Mouse (Mus musculus) gastrocnemius, adult 8-10 months (tissue): ENCODE measurements at regions not wholly inside any gene's neighbourhood (a gene's known extent, or its start where the extent isn't known, plus 50 kb on each side); places are given as distances from the start of the nearest gene placed in this dataset.

Experiments
- DNase-seq, 2 experiments: peaks; one replicate each; pipeline ENCODE4 v3.0.0; 2022; ENCODE audit warnings: low spot score in 2 of 2

DNA sequence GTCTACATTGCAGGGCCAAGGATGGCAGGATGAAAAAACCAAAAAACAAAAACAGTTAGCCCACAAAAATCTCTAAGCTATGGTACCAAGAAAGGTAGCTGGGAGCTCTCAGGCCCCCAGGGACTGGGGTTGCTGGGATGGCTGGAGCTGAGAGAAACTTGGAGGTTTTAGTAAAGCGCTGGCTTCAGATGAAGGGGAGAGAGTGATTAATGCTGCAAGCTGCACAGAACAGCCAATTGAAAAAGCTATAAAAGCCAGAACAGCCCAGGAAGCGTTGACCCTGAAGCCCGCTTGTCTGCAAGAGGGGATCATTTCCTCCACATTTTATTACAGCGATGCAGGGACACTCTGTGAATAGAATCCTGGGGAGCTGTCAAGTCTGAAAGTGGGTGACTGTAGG, 157.0 kb downstream of the 4930564D02Rik start:
- DNase-seq, result no peak

DNA sequence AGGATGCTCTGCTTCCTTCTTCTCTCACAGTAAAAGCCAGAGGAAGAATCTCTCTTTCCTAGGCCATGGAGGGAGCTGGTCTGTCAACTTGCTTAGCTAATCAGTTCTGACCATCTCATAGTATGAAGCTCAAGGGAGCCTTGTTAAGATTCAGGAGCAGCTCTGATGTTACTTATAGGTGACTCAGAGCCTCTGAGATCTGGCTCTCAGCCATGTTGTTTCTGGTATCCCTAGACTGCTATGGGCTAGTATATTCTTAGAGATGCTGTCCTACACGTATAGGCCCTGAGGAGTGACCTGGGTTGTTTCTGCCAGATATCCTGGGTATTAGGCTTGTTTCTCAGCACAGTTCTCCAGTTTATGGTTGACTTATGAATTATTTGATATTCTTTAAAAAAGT, 160.9 kb downstream of the 4930564D02Rik start:
- DNase-seq, result no peak

DNA sequence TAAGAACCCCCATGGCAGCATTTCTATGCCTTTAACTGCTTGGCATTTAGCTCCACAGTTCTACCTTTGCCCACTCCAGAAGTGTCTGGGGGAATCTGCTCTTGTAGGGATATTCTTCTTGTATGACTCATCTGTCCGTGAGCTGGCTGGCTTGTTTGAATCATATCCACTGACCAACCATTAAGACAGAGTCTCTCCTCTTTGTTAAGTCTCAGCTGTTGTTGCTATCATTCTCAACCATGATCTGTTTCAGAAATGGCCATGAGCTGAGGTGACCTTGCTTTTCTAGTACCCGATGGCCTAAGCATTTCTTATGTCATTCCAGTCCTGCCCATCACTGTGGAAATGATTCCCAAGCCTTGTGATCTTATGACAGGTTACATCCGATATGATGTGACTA, 161.8 kb downstream of the 4930564D02Rik start:
- no peak for DNase-seq

DNA sequence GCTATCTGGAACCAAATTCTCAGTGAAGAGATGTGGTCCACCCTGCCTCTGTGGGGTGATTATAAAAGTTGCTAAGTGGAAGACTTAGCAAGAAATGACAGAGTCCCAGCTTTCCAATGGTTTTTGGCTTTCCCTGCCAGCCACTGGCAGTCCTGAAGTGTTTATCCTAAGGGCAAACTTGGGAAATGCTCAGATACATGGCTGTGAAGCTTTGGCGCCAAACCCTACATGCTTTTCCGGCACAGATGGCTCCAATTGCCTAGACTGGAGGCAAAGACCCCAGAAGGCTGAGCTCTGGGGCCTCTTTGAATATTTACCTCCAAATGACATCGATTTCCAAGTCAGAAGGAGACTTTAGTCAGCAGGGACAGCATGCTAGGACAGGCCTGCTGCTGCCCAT, 174.4 kb downstream of the 4930564D02Rik start:
- DNase-seq, result no peak

DNA sequence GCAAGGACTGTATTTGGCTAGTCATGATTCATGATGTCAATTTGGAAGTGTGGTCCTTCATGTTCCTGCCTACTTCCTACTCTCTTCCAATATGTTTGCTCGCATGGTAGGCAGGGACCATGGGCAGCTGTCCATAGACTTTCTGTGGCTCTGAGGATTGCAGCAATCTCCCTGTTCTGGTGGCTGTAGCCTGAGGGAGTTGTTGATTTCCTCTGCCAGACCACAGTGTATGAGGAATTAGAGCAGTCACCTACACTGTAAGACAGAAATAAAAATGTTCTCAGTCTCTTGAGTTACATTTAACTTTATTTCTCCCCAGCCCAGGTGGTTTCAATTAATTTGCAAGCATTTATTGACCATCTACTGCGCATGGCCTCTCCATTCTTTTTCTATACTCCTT, 190.5 kb downstream of the 4930564D02Rik start:
- DNase-seq, result no peak

DNA sequence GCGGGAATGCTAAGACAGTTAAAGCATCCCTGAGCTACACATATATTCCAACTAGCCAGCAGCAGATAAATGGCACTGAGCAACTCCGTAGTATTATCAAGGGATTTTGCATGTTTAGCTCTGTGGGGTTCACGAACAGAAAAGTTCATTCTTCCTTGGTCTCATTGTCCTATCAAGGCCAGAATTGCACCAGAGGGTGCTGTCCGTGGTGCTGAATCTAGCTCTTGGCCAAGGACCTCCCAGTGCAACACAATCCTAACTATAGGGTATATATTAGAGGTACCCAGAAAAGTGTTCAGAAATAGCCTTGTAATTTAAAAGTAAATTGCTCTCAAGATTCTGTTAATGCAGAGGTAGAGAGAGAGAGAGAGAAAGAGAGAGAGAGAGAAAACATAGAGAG, 176.9 kb upstream of the Kcnd3 start:
- DNase-seq, result no peak

DNA sequence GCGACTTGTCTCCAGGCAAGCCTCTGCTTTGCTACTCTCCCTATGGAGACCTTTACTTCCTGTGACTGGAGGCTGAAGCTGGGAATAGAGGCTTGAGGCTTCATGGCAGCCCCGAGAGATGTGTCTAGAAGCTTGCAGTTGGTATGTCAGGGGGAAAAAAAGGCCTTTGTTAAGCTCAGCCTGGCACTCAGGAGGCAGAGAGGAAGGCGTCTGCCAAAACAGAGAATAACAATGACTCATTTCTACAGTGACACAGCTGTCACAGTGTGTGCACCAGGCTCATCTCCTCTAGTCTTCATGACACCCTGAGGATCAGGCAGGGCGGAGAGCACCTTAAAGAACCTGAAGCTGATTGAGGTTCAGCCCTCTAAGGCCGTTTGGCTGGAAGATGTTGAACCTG, 171.2 kb upstream of the Kcnd3 start:
- DNase-seq, result no peak

DNA sequence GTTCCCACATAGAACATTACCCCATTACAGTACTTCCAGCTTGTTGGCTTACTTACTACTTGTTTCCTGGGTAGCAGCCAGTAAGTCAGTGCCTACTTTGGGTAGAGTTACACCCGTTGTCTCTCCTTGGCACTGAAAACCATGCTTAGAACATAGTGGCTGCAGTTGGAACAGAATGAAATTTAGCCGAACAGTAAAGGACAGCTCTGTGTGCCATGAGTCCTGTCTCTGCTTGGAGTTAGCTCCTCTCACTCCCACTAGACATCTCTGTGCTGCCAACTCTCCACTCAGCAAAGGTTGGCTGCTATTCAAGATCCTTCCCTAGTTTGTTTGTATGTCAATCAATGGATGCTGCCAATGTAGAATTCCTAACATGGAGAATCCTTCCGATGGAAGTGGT, 170.4 kb upstream of the Kcnd3 start:
- DNase-seq, result no peak

DNA sequence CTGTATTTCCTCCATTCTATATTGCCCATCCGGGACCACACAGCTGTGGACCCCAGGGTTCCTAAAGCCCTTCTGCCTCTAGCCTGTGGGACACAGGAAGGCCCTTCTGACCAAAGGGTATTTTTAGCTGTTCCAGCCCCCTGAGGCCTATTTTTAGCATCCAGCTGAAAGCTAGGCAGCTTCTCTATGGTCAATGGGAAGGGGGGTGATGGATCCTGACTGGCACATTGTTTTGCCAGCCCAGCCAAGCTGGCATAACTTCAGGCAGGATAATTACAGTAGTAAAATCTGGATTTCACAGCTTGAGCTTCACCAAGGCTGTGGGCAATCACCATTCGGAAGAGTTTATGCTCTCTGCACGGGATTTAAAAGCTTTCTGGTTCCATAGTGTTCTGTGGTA, 153.9 kb upstream of the Kcnd3 start:
- DNase-seq, result no peak

DNA sequence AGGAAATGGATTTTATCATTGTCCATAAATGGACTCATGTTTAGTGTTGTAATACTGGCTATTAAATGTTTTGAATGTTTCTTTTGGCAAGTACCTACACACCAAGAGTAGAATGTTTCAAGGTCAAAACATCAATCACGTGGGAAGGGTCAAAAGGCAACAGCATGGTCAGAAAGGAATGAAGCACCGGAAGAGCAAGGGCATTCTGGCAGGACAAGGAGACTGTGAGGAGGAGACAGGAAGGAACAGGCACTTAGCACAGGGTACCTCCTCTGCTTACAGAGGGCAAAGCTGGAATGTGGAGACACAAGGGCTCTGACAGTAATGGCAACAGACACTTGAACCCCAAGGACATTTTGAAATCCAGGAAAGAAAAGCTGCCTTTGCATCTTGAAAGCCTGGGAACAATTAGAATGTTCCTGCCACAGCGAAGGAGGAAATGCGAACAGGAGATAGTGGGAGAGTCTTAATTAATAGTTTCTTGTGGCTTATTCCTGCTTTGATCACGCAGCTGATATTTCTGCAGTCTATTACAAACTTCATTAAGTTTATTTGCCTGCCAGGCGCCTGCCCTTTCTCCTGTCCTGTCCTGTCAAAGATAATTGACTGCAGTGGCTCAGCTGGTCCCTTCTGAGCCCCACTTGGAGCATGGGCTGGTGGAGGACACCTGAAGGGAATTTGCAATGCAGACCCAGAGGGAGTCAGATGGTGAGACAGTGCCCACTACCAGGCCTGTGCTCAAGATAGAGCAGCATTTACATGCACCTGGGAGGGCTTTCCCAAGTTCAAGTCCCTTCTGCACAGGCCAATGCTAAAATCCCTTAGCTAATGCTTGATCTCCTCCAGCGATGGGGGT, 151.2 kb upstream of the Kcnd3 start:
- no peak for DNase-seq

DNA sequence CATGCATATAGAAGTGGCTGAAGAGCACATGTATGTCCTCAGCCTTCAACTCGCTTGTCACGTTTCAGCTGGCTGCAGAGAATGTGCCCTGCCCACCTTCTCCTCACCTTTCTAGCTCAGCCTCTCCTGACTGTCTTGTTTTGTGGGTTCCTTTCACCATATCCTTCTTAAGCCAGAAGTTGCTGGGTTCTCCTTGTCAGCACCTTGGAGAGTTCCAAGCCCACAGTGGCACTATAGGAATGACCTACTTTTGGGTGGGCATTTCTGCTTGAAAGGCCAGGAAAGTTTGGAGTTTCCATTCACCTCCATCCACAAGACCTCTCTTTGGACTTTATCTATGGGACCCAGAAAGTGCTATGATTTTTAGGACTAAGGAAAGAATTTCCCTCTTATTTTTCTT, 144.5 kb upstream of the Kcnd3 start:
- no peak for DNase-seq

DNA sequence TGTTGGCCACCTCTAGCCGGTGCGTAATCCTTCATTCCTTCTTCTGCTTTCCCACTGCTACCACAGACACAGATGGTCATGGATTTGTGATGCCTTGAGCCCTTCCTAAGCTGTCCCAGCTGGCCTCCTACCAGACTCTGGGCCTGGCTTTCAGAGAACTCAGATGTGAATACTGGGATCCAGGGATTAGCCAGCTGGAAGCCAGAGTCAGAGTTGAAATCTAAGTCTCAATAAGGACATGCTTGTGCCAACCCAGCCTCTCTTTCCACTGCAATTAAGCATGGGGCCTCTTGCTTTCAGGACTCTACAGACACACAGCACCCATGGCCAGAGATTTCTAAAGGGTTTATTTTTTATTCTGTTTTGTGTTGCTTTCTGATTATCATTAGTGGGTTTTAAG, 143.1 kb upstream of the Kcnd3 start:
- DNase-seq, result no peak

DNA sequence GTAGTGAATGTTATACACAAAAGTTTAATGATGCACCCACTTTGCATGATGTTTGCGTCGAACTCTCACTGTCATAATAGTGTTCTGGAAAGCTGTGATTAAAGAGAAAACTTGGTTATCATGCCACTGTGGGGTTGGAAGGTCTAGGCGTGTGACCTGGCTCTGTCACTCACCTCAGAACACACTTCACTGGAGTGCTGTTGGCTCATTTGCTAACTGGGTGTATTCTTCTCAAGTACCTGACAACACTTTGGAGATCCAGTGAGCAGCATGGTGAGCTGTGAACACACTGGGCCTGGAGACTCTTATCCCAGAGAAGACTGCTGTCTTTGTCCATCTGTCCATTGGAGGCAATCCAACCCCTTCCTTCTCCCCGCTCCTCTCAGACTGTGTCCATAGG, 98.9 kb upstream of the Kcnd3 start:
- DNase-seq, result no peak

DNA sequence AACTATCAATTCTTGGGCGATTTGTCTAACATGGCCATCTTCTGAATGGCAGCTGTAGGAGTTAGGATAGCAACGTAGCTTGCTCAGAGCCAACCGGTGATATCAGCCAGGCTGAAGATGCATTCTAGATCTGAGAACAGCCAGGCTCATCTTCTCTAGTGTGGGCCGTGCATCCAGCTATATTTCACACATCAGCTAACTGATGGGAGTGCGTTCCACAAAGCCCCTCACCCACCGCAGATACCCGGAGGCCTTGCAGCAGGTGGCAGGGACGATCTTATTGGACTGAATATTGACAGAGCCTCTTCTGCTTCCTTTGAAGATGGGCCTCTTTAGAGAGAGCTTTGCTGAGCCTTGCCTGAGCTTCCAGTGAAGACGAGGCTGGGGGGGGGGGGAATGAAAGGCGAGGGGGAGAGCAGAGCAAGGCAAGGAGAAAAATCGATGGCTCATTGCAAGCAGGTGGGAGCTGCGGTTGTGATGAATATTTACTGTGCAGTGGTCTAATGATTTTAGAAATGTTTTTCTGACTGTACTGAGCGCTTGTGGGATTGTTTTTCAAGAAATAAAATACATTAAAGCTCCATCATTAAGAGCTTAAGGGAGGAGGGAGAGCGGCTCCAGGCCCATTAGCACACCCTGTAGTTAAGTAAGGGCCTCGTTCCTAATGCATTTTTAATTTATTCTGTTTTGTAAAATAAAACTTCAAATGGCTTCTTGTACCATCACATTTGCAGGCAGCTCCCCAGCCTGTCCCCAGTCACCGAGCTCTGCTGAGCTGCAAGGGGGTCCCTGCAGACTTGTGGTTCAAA, 97.8 kb upstream of the Kcnd3 start:
- DNase-seq, result no peak

DNA sequence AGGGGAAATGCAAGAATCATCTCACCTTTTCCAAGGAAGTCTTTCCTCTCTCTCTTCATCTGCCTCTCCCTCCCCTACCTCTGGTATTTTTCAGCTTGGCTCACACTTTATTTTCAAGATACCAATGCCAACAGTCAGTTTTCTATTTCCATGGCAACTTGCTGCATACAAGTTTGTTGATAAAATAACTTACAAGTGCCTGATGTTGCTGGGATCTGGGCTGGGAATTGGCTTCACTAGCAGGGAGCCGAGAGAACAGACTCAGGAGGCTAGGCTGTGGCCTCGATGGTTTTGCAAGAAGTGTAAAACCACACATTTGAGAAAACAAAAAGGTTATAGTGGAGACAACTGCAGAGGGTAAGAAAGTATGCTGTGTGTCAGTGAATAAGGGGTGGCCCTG, 94.6 kb upstream of the Kcnd3 start:
- DNase-seq, result no peak

DNA sequence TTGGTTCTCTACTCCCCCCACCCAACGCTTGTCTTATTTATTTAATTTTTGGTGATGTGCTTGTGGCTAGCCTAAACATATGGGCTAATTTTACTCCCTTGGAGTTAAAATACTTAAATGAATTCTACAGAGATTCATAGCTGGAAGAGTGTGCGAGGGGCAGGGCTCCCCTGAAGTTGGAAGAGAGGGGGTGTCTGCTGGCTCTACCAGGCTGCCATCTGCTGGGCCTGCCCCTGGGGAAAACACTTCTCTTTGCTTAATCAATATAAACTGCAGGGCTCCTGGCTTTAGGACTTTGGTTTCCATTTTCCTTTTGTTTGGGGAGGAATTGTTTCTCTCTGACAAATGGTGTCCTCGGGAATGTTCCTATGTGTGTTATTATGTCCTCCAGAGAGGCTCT, 92.5 kb upstream of the Kcnd3 start:
- no peak for DNase-seq

DNA sequence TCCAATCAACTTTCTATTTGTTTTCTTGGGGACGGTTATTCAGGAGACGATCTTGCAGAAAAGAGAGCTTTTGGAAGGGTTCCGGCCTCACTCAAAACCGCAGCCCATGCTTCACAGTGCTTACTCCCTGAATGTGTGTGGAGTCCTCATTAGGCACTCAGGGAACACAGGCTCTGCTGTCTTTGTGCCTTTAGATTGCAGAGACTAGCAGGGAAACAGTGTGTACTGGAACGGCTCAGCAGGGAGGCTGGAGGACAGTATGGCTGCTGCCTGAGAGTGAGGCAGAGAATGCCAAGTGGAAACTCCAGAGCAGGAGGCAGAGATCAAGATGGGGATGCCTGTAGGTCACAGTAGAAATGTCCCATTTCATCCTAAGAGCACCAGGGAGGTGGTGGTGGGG, 87.4 kb upstream of the Kcnd3 start:
- no peak for DNase-seq

DNA sequence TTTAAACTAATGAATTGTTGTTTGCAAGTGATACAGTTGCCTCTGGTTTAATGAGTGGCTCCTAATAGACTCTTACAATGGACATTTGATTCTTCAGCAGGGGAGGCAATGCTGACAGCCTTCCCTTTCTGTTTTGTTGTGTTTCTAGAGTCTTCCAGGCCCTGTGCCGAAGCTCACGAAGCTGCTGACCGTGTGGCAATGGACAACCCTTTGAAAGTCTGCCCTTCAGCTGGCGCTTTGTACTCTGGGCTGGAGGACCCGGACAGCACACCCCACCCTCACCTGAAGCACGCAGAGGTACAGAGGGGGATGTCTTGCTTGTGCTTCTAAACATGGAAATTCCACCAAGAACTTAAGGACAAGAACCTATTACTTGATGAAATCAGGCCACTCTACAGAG, 85.3 kb upstream of the Kcnd3 start:
- no peak for DNase-seq

DNA sequence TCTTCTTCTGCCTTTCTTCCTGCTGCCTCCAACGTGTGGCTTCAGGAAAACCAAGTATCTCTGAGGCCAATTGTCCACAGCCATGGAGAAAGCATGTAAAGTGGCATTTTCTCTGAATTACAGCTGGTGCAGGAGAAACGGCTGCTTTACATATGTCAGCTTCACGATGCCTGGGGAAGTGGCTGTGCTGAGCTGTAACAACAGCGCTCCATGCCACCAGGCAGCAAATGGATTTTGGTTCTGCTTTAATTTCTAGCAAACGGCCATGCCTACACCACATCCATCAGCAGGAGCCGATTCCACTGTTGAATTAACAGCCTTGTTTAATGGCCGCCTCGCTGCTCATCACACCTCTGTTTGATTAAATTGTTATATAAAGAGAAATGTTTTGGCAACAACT, 84.2 kb upstream of the Kcnd3 start:
- DNase-seq, result no peak

DNA sequence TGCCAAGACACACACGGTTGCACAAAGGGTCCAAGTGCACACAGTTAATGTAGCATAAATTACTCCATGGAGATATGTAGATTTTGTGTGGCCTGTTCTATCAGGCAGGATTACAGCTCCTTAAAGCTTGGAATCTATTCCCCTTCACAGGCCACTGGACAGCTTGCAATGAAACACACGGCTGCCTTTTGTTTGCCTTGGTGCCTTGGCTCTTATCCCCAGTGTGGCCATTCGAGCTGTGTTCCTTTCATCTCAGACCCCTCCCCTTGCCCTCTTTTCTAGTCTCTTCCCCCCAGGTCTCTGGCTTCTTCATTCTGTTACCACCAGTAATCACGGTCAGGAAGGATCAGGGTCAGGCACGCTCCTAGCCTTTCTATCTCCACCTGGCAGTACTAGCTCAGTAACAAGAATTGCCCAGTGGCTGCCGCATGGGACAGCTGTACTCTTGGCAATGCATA, 79.7 kb upstream of the Kcnd3 start:
- no peak for DNase-seq

DNA sequence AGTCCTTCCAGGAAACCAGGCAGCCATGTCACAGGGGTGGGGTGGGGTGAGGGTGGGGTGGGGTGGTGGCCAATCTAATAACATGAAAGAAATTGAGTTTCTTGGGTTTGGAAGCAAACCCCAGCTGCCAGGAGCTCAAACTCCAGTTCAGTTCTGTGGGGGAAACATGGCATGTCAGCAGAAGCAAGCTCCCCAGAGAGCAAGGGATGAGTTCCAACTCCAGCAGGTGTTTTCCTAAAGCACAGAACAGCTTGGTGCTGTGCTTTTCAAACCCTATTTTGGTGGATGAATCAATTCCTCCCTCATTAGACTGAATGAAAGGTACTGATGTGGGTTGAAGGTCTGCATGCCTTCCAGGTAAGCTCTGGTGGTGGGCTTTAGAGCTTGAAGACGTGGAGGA, 77.8 kb upstream of the Kcnd3 start:
- DNase-seq, result no peak

DNA sequence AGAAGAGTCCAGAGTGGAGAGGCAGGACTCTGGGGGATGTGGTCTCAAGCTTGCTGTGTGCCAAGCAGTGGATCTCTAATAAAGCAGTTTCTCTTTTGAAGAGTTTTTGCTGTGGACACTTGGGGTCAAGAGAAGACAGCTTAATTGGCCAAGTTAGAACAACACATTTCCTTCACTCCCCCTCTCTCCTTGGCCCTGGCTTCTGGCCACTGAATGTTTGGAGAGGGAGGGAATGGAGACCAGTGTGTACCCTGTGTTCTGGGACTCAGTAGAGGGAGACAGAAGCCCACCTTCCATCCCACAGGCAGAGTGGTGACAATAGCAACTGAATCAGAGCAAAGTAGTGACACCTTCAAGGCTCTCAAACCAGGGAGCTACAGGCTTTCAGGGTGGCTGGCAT, 77.3 kb upstream of the Kcnd3 start:
- no peak for DNase-seq

DNA sequence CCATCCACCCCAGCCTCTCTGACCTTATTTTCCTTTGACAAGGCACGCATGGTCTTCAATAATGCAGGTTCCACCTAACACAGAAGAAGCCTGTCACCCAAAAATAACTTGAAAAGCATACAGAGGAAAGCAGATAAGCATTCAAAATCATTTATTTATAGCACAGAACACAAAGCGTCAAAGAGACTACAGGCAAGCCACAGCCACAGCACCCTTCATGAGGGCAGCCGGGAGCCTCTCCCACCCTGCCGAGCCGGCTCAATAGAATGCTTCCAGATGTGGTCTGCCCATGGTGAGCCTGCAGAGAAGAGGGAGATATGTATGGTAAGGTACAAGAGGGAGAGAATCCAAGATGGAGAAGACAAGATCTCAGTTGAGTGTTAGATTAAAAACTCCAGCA, 76.7 kb upstream of the Kcnd3 start:
- no peak for DNase-seq
